In genomic region chr16:91568960-91569359, GRCm38 (mm10) we compare ENCODE assay signal across 28 mouse cellular contexts. TPM values are rescaled to one million over a fixed set of nuclear protein-coding genes. Genes with fewer than 3 reads are reported as not detected.
A peak's percentile ranks its signal among the peaks of the same experiment; 100 is the strongest.
DNase-seq lines count a peak whose midpoint lies in the region; ATAC-seq and TF ChIP-seq lines count a peak whose summit lies in the region.
"Had no signal": no experiment of that assay in that cellular context is flagged by ENCODE, and none has a peak within 500 bp of the region (broad histone marks: within the 10 kb centered on the region; RNA-seq: fewer than 3 reads in every experiment).

No protein-coding gene starts in this region.

- H3K27ac ChIP-seq in heart, embryonic 10.5 days: no peak overlapping the region
- no peak overlapping the region for H3K27ac ChIP-seq in kidney, postnatal 0 days
- H3K27ac ChIP-seq in lung, postnatal 0 days (ENCODE audit: low read length): no peak overlapping the region
- H3K27ac ChIP-seq: embryonic facial prominence, embryonic 13.5 days; embryonic facial prominence, embryonic 15.5 days; forebrain, embryonic 10.5 days; forebrain, embryonic 12.5 days had no signal

- peaks cover 8% of the 10 kb centered on the region for H3K36me3 ChIP-seq in heart, embryonic 10.5 days
- no peaks in the 10 kb centered on the region for H3K36me3 ChIP-seq in kidney, postnatal 0 days (ENCODE audit: insufficient read depth, low read length)
- no peaks in the 10 kb centered on the region for H3K36me3 ChIP-seq in lung, postnatal 0 days (ENCODE audit: insufficient read depth, low read length)

- 83% methylated on average over 10 of the region's 10 CpGs for WGBS in heart, embryonic 10.5 days
- WGBS in kidney, postnatal 0 days: 70% methylated on average over 10 of the region's 10 CpGs
- 78% methylated on average over 10 of the region's 10 CpGs for WGBS in lung, postnatal 0 days

- 0 out of 2 replicates have a peak, but pooled peaks have one; percentile 55 for ATAC-seq in kidney, postnatal 0 days (replicated peaks; ENCODE audit: low FRiP score, low read depth)
- ATAC-seq in lung, postnatal 0 days: peak; percentile 62
- ATAC-seq: activated CD4-positive, CD25-positive, alpha-beta regulatory T cell, adult 4 months; CD4-positive, CD25-positive, alpha-beta regulatory T cell, adult 4 months; forebrain, embryonic 14.5 days; Patski had no signal

- H3K4me3 ChIP-seq in heart, embryonic 10.5 days: no peak overlapping the region
- no peak overlapping the region for H3K4me3 ChIP-seq in kidney, postnatal 0 days (replicated peaks; ENCODE audit: low read depth, low read length)
- no peak overlapping the region for H3K4me3 ChIP-seq in lung, postnatal 0 days (ENCODE audit: low read depth, low read length)
- H3K4me3 ChIP-seq: embryonic facial prominence, embryonic 13.5 days; embryonic facial prominence, embryonic 15.5 days; erythroblast, embryonic 14.5 days; forebrain, embryonic 10.5 days; forebrain, embryonic 12.5 days had no signal

- no peak for TF ChIP-seq CTCF in kidney, postnatal 0 days (IDR thresholded peaks at IDR 0.05; ENCODE audit: low read depth)
- no peak for TF ChIP-seq CTCF in lung, postnatal 0 days (IDR thresholded peaks at IDR 0.05)

- 0 out of 2 replicates have a peak, but pooled peaks cover 7% of the 10 kb centered on the region for H3K4me1 ChIP-seq in heart, embryonic 10.5 days
- H3K4me1 ChIP-seq in kidney, postnatal 0 days (replicated peaks; ENCODE audit: insufficient read depth, low read length): no peaks in the 10 kb centered on the region
- H3K4me1 ChIP-seq in lung, postnatal 0 days (ENCODE audit: insufficient read depth, low read depth, low read length): no peaks in the 10 kb centered on the region
- H3K4me1 ChIP-seq: embryonic facial prominence, embryonic 15.5 days; forebrain, embryonic 12.5 days had no signal

- no peak overlapping the region for H3K4me2 ChIP-seq in kidney, postnatal 0 days (ENCODE audit: low read length)
- no peak overlapping the region for H3K4me2 ChIP-seq in lung, postnatal 0 days (replicated peaks; ENCODE audit: low read depth, low read length)
- H3K4me2 ChIP-seq: embryonic facial prominence, embryonic 13.5 days; embryonic facial prominence, embryonic 15.5 days; forebrain, embryonic 12.5 days had no signal

- no peaks in the 10 kb centered on the region for H3K27me3 ChIP-seq in heart, embryonic 10.5 days (ENCODE audit: insufficient read depth, poor library complexity, severe bottlenecking)
- no peaks in the 10 kb centered on the region for H3K27me3 ChIP-seq in kidney, postnatal 0 days (ENCODE audit: insufficient read depth, low read length)
- H3K27me3 ChIP-seq in lung, postnatal 0 days (replicated peaks; ENCODE audit: insufficient read depth, low read length): no peaks in the 10 kb centered on the region
- H3K27me3 ChIP-seq: CH12.LX; embryonic facial prominence, embryonic 13.5 days; embryonic facial prominence, embryonic 15.5 days; forebrain, embryonic 12.5 days; Patski had no signal

- no peaks in the 10 kb centered on the region for H3K9me3 ChIP-seq in heart, embryonic 10.5 days
- H3K9me3 ChIP-seq in kidney, postnatal 0 days (replicated peaks; ENCODE audit: low read length): no peaks in the 10 kb centered on the region
- H3K9me3 ChIP-seq in lung, postnatal 0 days (ENCODE audit: low read length): no peaks in the 10 kb centered on the region
- H3K9me3 ChIP-seq: embryonic facial prominence, embryonic 13.5 days; embryonic facial prominence, embryonic 15.5 days; forebrain, embryonic 10.5 days; forebrain, embryonic 12.5 days had no signal

- no peak overlapping the region for H3K9ac ChIP-seq in kidney, postnatal 0 days (ENCODE audit: low read depth, low read length)
- no peak overlapping the region for H3K9ac ChIP-seq in lung, postnatal 0 days (replicated peaks; ENCODE audit: low read depth)
- H3K9ac ChIP-seq: embryonic facial prominence, embryonic 13.5 days; embryonic facial prominence, embryonic 15.5 days; forebrain, embryonic 12.5 days had no signal

- DNase-seq in heart, adult 11 months: peak; percentile 92
- DNase-seq in heart, embryonic 10.5 days (ENCODE audit: low spot score): no peak
- DNase-seq in kidney, postnatal 0 days (ENCODE audit: low spot score): peak; percentile 61
- no peak for DNase-seq in kidney, adult 11 months
- DNase-seq in lung, postnatal 0 days (ENCODE audit: low spot score): peak; percentile 27
- no peak for DNase-seq in lung, postnatal 4 days
- DNase-seq in testis, postnatal 14 days (ENCODE audit: low spot score): peak; percentile 52
- DNase-seq in testis, postnatal 10 days (ENCODE audit: low spot score): no peak
- DNase-seq: adrenal gland, adult 8-10 months; adrenal gland, postnatal 14 days; adrenal gland, postnatal 36 days; B cell, adult 2 months; cerebellum, adult 11-12 months; cerebellum, adult 2 months; cerebellum, adult 9-10 months; cerebellum, postnatal 14 days; cerebellum, postnatal 36 days; embryo, embryonic 11 days had no signal

- TF ChIP-seq EP300 in lung, postnatal 0 days (IDR thresholded peaks at IDR 0.05): no peak

RNA-seq across cellular contexts. Expression of gene Ifngr2, which starts 22.1 kb away (rescaled TPM):
- polyA plus RNA-seq in heart, embryonic 10.5 days (2016; fragmentation: Nextera tagmentation; extraction: Ambion mirVana): 53.7 and 85.6 TPM in 2 replicates
- 42.6 and 51.1 TPM in 2 replicates for polyA plus RNA-seq in kidney, postnatal 0 days (2015; fragmentation: Nextera tagmentation; extraction: Ambion mirVana)
- 64.4 and 78.1 TPM in 2 replicates for polyA plus RNA-seq in lung, postnatal 0 days (2015; fragmentation: Nextera tagmentation; extraction: Ambion mirVana)

RNA-seq across cellular contexts. Expression of gene Tmem50b, which starts 28.6 kb away (rescaled TPM):
- polyA plus RNA-seq in heart, embryonic 10.5 days (2016; fragmentation: Nextera tagmentation; extraction: Ambion mirVana): 44.7 and 56.1 TPM in 2 replicates
- polyA plus RNA-seq in kidney, postnatal 0 days (2015; fragmentation: Nextera tagmentation; extraction: Ambion mirVana): 42.3 and 45.0 TPM in 2 replicates
- 160 and 169 TPM in 2 replicates for polyA plus RNA-seq in lung, postnatal 0 days (2015; fragmentation: Nextera tagmentation; extraction: Ambion mirVana)

RNA-seq across cellular contexts. Expression of gene Dnajc28, which starts 49.9 kb away (rescaled TPM):
- polyA plus RNA-seq in heart, embryonic 10.5 days (2016; fragmentation: Nextera tagmentation; extraction: Ambion mirVana): 2.7 and 2.9 TPM in 2 replicates
- 4.4 and 4.5 TPM in 2 replicates for polyA plus RNA-seq in kidney, postnatal 0 days (2015; fragmentation: Nextera tagmentation; extraction: Ambion mirVana)
- 6.1 and 6.2 TPM in 2 replicates for polyA plus RNA-seq in lung, postnatal 0 days (2015; fragmentation: Nextera tagmentation; extraction: Ambion mirVana)

Comparison
In these comparisons a context has a peak if more than half of its experiments do, and no peak if none do; other contexts are left out.
1. DNase-seq: peak in heart, adult 11 months (single experiment), kidney, postnatal 0 days (single experiment), lung, postnatal 0 days (single experiment) and testis, postnatal 14 days (single experiment); none in heart, embryonic 10.5 days (single experiment), kidney, adult 11 months (single experiment), lung, postnatal 4 days (0 of 2) and testis, postnatal 10 days (single experiment).